Mouse (Mus musculus): ENCODE measurements around the gene Dnah1.
A peak's percentile ranks its signal among the peaks of the same experiment; 100 is the strongest.

Gene Dnah1

GRCm38 (mm10) chr14:31233070-31233995, 90.4 kb downstream of the Dnah1 start:
- no peak for DNase-seq

- DNase-seq, result no peak
Observed at GRCm38 (mm10) chr14:31232404-31233069, 91.2 kb downstream of the Dnah1 start.

- no peak for DNase-seq
Observed at GRCm38 (mm10) chr14:31230442-31230841, 93.3 kb downstream of the Dnah1 start.

- DNase-seq, result no peak
Observed at GRCm38 (mm10) chr14:31228234-31228633, 95.5 kb downstream of the Dnah1 start.

- no peak for DNase-seq
Observed at GRCm38 (mm10) chr14:31226978-31227377, 96.7 kb downstream of the Dnah1 start.

- peak; percentile 83 to 85 for DNase-seq
Observed at GRCm38 (mm10) chr14:31217666-31218065, 106.0 kb downstream of the Dnah1 start, which contains the start of gene Sema3g. Sema3g (plus strand) TSS chr14:31217860.

GRCm38 (mm10) chr14:31216846-31217245, 106.8 kb downstream of the Dnah1 start, which contains the start of gene Nisch:
Nisch (minus strand) TSS chr14:31216946.
- no peak for DNase-seq

- DNase-seq, result peak; percentile 81 to 87
Observed at GRCm38 (mm10) chr14:31215157-31216002, 108.3 kb downstream of the Dnah1 start.

- DNase-seq, result no peak
Observed at GRCm38 (mm10) chr14:31214684-31215083, 109.0 kb downstream of the Dnah1 start.

- DNase-seq, result no peak
Observed at GRCm38 (mm10) chr14:31213868-31214267, 109.8 kb downstream of the Dnah1 start.

GRCm38 (mm10) chr14:31212499-31212898, 111.2 kb downstream of the Dnah1 start:
- no peak for DNase-seq

GRCm38 (mm10) chr14:31211854-31212253, 111.8 kb downstream of the Dnah1 start:
- no peak for DNase-seq
